Mouse (Mus musculus) kidney, adult 2 months (tissue): ENCODE results near the gene Nudcd2.

ENCODE experiments used
- CTCF ChIP-seq: fragments of 200-500 bp; conservative IDR thresholded peaks from 2 replicates; pipeline ENCODE4 v1.5.1; 2011; ENCODE audit warnings: low read depth, mild to moderate bottlenecking, control low read depth, low read length, moderate library complexity, mixed read lengths; ENCODE audit not compliant: insufficient read depth, insufficient read length
- POLR2A ChIP-seq: fragments of 200-500 bp; IDR thresholded peaks from one replicate; pipeline ENCODE4 v1.6.1; 2011; ENCODE audit warnings: low read depth, low read length, control low read depth

DNA sequence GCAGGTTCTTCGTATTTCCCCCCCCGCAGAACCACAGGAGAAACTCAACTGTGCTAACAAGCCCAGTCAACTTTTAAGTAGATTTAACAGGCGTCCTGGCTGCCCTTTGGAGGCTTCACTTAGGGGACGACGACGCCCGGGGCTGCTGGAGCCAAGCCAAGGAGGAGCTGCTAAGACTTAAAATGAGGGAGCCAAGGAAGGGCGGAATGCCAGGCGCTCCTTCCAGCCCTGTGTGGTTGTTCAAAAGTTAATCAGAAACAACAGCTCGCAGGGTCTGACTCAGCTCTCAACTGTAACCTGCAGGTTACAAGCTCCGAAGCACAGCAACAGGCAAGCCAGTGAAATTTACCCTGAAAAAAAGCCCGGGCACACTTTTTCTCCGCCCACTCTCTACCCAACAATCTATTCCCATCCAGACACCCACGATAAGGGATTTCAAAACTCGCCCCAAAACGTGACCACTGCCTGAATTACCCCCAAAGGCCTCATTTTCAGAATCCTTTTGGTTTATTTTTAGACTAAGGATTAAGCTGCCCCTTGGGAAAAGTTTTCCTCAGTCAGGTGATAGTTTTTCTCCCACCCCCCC, 40.0 kb upstream of the Nudcd2 start:
- TF ChIP-seq CTCF, result no peak
- TF ChIP-seq POLR2A, result no peak
